Mouse (Mus musculus) NIH3T3 (cell line): ENCODE measurements around the gene Orc2.

ENCODE experiments used
- DNase-seq: peaks from one replicate; pipeline ENCODE4 v3.0.0-alpha.2; 2012; ENCODE audit warnings: low read depth

Gene Orc2

GRCm38 (mm10) chr1:58504577-58505254, at the start of gene Orc2:
Orc2 (minus strand) TSS chr1:58505109.
- DNase-seq: peak; percentile 97

GRCm38 (mm10) chr1:58541386-58541785, 36.5 kb upstream of the Orc2 start:
- peak; percentile 31 for DNase-seq

- DNase-seq: peak; percentile 7
These were observed 2.3 kb upstream of the Orc2 start for GRCm38 (mm10) chr1:58507249-58507648.

GRCm38 (mm10) chr1:58503793-58504370, 1.0 kb downstream of the Orc2 start:
- DNase-seq: no peak

- no peak for DNase-seq
These were observed 1.8 kb downstream of the Orc2 start for GRCm38 (mm10) chr1:58503134-58503533.

GRCm38 (mm10) chr1:58498758-58499157, 6.2 kb downstream of the Orc2 start:
- no peak for DNase-seq

GRCm38 (mm10) chr1:58497678-58498077, 7.2 kb downstream of the Orc2 start:
- no peak for DNase-seq

- no peak for DNase-seq
These were observed 9.3 kb downstream of the Orc2 start for GRCm38 (mm10) chr1:58495603-58496002.

GRCm38 (mm10) chr1:58482647-58483046, 22.3 kb downstream of the Orc2 start:
- no peak for DNase-seq

GRCm38 (mm10) chr1:58475662-58476061, 29.2 kb downstream of the Orc2 start:
- no peak for DNase-seq

- DNase-seq: no peak
These were observed 39.3 kb downstream of the Orc2 start for GRCm38 (mm10) chr1:58465561-58465960.

- no peak for DNase-seq
These were observed 39.9 kb downstream of the Orc2 start for GRCm38 (mm10) chr1:58465042-58465441.

- DNase-seq: no peak
These were observed 41.0 kb downstream of the Orc2 start for GRCm38 (mm10) chr1:58463935-58464334.

GRCm38 (mm10) chr1:58460566-58460965, 44.3 kb downstream of the Orc2 start:
- DNase-seq: peak; percentile 88

- DNase-seq: peak; percentile 16
These were observed 46.0 kb downstream of the Orc2 start for GRCm38 (mm10) chr1:58458867-58459266.

GRCm38 (mm10) chr1:58458175-58458574, 46.7 kb downstream of the Orc2 start:
- no peak for DNase-seq

GRCm38 (mm10) chr1:58454316-58454715, 50.6 kb downstream of the Orc2 start:
- no peak for DNase-seq

GRCm38 (mm10) chr1:58448396-58448795, 56.5 kb downstream of the Orc2 start:
- DNase-seq: no peak

- DNase-seq: no peak
These were observed 57.1 kb downstream of the Orc2 start for GRCm38 (mm10) chr1:58447766-58448165.

GRCm38 (mm10) chr1:58445861-58446260, 59.0 kb downstream of the Orc2 start:
- DNase-seq: peak; percentile 24

GRCm38 (mm10) chr1:58445143-58445722, 59.7 kb downstream of the Orc2 start, which contains the start of the genes Nif3l1 and Ppil3:
Nif3l1 (plus strand) TSS chr1:58445151.
Ppil3 (minus strand) TSS chr1:58445486.
- peak; percentile 94 for DNase-seq

GRCm38 (mm10) chr1:58444691-58445090, 60.2 kb downstream of the Orc2 start:
- peak; percentile 50 for DNase-seq

GRCm38 (mm10) chr1:58424551-58424950, 80.4 kb downstream of the Orc2 start:
- no peak for DNase-seq
